Mouse (Mus musculus) lung, postnatal 36 days (tissue): ENCODE data around the gene Serpinb1c.
"Not testable (repeated sequence)": the region's sequence is repeated elsewhere in the genome, so short reads cannot be mapped to it uniquely, and the experiment has no call there.

Experiments used
- DNase-seq: peaks from one replicate; pipeline ENCODE4 v3.0.0; 2022; ENCODE audit warnings: mixed read lengths

Serpinb1c gene

DNA sequence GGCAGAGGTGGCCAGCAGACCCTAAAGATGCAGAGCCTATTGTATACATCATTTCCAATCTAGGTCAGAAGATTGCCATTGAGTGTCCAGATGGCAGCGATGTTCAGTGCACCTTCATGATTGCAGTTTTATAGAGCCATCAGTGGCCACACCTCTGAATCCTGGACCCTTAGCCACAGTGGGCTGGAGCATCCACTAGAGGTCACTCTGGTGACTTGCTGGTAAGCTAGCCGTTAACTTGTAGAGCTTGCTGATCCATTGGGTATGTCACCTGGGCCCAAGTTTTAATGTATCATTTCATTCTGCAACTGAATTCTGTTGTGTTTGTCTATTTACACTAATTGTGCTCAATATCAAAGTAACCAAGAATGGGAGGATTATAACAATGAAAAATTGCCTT lies 32.4 kb downstream of the Serpinb1c start:
- DNase-seq, result peak; percentile 32

DNA sequence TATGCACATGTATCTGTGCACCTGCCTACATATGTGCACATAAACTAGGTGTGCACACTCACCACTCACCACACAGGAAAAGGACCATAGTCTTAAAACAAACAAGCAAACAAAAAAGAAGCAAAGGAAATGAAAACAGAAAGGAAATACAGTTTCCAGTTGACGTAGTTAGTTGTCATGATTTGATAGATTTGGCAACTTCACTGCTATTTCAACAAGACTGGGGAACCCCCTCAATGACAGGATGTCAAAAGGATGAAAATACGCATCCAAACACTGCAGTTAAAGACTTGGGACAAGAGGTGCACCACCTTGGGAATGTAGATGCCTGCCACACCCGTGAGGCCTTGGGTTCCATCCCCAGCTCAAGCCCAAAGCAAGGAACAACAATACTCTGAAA lies 33.5 kb downstream of the Serpinb1c start:
- not testable (repeated sequence) for DNase-seq

DNA sequence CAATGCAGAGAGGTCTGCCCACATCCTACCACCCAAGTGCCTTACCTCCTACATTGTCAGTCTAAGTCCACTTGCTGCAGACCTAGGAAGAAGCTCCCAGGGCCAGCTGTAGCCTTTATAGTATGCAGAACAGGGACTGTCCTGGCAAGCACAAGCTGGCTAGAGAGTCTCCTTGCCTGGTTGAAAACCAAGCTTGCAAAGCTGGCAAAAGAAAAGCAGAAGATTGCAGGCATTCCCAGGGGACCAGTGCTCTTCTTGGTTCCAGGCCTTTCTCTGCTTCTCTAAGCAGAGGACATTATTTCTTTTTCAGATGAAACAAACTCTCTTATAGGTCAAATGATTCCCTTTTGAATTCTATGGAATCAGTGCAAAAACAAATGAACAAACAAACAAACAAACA lies 34.6 kb downstream of the Serpinb1c start:
- no peak for DNase-seq

DNA sequence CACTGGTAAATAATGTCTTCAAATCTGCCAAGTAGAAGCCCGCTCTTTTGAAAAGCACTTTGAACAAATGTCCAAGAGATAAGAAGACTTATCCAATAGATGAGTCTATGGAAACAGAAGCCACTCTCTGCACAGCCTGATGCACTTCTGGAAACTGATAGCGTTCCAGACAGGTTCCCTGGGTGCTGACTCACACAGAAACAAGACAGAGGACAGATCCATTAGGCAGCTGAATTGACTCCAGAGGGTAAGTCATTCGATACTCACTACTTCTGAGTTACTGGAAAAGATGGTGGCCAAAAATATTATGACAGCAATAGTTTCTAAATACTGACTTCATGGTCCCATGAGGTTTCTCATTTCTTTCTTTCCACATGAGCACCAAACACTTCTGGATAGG lies 37.2 kb downstream of the Serpinb1c start:
- DNase-seq, result no peak

DNA sequence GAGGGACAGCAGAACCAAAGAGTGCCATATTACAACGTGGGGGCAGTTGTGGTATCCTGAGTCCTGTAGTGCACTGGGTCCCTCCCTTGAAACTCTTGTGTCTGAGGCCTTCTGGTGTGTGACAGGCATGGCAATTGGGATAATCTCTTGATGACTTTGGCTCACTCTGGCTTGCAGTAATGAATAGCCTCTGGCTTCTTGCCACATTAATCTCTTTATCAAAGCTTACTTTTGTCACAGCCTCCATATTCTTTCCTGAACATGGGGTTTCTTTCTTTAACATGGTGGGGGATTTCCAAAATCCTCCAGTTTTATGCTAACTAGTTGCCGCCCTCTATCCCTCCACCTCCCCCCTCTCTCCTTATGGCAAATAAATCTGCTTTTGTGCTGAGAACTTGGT lies 44.9 kb downstream of the Serpinb1c start:
- no peak for DNase-seq

DNA sequence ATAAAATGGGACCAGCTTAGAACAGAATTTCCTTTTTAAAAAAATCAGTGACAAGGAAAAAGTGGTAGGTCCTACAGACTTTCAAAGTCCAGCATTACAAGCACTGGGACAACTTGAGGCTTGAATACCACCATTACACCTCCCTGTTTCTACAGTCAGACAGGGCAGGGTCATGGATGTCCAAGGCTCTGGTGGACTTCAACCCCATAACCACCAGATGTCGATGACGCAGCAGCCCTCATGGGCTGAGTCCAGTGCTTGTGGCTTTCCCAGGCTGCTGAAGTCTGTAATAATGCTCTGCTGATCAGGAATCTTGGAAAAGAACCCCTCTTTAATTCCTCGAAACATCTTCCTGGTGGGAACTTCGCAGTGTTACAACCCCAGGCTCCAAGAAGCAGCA lies 45.5 kb downstream of the Serpinb1c start:
- no peak for DNase-seq

DNA sequence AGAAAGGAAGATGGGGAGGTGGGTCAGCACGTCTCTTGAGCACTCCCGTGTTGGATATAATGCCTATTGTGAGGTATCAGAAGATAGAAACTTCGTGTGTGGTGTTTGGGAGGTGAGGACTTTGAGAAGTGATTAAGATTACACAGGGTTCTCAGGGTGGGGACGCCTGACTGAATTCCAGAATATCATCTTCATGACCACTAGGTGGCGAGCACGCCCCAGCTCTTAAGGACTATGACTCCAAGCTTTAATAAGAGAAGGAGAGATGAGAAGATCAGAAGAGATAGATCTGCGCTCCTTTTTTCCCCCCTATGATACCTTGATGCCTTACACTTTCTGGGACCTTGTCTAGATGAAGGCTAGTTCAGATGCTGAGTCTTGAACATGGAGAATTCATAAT lies 46.0 kb downstream of the Serpinb1c start:
- DNase-seq, result peak; percentile 75

DNA sequence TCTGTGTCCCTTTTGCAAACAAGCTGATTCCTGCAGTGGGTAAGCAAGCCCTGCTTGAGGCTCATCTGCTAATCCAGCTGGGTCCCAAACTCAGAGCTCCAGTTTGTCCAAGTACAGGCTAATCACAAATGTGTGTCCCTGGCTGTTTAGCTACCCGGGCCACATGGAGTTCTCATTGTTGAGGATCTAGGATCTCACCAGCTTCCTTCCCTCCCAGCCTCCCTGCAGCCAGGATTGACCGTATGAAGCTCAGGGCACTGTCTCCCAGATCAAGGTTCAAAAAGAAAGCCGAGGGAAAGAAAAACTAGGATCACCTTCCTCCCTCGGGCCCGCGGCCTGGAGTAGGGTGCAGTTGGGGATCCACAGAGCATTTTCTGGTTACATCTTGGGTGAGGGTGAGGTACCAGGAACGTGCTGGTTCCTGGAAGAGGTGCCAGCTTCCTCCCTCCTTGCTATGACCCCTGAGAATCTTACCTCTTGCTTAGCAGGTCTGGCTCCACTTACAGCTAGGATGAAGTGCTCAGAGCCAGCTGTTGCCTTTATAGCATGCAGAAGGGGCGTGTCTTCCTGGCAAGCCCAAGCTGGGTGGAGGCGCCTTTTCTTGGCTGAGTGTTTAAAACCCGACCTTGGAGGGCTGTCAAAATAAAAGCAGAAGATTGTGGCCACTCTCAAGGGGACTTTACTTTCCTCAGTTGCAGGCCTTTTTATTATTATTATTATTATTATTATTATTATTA lies 47.2 kb downstream of the Serpinb1c start, which contains the start of gene Serpinb1a:
TSS of gene Serpinb1a (minus strand) at position 518 of the 737 bp plus-strand sequence.
- peak; percentile 91 for DNase-seq

DNA sequence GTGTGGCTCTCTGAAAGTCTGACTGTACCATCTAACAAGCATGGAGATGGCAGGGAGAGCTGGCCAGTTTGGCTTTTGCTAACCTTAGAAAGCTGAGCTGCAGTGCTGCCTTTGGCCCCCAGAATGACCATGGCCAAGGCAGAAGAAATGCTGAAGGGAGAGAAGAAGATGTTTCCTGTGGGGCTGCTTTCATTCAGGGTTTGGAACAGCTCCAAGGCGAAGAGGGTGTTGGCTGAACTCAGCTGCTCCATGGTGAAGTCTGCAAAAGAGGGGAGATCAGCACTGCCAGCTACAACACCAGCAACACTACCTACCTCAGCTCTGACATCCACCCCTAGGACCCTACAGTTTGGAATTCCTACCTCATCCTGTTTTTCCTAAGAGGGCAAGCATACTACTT lies 47.9 kb downstream of the Serpinb1c start:
- no peak for DNase-seq

DNA sequence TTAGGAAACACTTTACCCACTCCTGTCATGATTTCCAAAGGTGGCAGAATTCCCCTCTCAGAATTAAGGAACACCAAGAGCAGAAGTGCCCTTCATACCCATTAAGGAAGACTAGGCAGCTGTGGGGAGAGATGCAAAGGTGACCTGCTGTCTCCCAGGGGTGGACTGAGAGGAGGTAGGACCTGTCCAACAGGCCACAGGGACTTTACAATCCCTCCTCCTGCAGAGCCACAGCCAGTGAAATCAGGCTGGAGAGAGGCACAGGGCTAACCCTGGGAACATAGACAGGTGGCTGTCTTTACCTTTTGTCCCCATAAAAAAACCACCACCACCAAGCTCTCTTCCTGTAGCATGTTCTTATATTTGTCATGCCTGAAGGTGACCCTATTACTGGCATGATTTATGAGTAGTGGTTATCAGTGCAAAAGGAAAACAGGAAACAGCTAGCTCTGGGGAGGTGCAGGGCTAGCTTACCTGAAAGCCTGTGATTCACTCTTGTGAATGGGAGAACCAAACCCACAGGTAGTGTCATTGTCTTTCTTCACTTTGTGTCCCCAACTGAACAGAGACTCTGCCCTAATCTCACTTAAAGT lies 48.4 kb downstream of the Serpinb1c start:
- no peak for DNase-seq

DNA sequence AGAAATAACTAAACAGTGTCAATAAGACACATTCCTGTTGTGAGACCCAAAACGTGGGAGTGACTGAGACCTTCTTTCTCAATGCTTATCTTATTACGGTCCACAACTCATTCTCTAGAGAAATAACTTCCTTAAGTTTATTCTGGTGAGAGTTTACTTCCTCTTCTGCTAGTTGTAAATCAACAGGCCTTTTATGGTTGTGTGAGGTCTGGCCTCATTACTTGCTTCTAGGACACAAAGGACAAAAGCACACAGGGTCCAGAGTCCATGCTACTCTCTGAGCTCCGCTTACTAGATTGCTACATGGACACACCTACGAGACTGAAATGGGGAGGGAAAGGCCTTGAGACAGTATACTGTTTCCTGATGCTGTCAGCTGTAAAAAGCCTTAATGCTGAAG lies 48.9 kb downstream of the Serpinb1c start:
- peak; percentile 30 for DNase-seq

DNA sequence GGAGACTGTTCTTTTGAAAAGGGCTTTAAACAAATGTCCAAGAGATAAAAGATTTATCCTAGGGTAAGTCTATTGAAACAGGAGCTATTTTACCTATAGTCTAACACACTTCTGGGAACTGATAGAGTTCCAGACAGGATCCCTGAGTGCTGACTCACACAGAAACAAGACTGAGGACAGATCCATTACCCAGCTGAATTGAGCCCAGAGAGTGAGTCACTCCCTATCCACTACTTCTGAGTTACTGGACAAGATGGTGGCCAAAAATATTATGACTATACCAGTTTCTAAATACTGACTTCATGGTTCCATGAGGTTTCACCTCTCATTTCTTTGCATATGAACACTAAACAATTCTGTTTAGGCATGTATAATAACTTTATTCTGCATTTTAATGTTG lies 51.8 kb downstream of the Serpinb1c start:
- DNase-seq, result no peak

DNA sequence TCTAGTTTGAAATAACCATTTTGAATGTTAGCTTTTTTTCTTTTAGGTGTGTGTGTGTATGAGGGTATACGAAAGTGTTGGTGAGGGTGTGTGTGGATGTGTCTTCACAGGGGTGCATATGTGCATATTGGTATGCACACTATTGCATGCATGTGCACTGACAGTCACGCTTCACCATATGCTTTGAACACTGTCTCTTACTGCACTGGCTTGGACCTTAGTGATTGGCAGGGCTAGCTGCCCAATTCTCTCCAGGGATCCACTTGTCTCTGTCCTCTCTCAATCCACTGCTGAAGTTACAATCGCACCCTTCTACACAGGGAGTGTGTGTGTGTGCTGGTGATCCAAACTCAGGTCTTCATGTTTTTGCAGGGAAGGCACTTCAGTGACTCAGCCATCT lies 56.7 kb downstream of the Serpinb1c start:
- DNase-seq, result no peak

DNA sequence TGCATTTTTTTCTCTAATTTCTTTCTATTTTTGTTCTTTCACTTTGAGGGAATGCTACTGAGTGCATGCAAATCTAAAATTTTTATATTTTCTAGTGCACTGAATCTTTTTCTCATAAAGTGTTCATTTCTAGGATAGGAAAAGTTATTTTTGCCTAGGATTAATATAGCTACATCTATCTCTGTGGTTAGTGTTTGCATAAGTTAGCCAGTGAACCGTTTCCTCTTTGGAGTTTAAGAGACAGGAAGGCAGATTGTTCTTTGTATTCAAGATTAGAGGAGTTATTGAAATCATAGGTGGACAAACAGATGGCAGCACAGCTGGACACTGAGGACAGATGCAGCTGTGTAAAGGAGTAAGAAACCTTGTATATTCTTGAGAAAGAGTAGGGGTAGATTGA lies 58.7 kb downstream of the Serpinb1c start:
- no peak for DNase-seq

DNA sequence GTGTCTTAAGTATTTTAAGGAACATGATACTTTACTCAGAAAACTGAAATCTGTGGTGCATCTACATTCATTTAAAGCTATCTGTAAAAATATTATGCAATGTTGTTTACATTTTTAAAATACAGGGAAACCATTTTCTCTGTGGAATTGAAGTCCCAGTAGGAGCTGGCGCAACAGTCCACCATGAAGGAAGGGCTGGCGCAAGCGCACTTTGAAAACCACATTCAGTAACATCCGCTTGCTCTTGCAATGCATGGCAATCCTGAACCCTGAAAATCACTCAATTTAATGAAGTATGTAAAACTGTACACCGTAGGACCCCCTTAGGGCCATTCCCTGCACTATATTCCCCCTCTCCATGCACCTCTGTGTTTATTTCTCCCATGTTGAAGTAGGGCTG lies 63.5 kb downstream of the Serpinb1c start:
- peak; percentile 36 for DNase-seq

DNA sequence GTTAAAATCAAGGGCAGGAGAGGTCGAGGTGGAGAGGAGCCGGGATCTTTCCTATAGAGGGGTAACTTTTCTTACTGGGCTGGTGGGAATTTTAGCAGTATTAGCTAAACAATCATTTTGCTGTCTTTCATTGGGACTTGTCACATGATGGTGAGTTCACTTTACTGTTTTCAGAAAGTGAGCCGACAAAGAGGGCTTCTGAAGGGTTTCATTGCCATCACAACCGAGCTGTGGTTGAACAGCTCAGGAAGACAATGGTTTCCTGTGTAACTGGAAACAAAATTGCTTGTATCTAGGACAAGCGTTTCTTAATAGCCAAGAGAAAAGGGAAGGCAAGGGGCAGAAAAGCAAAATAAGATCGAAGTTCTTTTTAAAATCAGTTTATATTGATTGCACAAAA lies 64.8 kb downstream of the Serpinb1c start:
- peak; percentile 30 for DNase-seq

DNA sequence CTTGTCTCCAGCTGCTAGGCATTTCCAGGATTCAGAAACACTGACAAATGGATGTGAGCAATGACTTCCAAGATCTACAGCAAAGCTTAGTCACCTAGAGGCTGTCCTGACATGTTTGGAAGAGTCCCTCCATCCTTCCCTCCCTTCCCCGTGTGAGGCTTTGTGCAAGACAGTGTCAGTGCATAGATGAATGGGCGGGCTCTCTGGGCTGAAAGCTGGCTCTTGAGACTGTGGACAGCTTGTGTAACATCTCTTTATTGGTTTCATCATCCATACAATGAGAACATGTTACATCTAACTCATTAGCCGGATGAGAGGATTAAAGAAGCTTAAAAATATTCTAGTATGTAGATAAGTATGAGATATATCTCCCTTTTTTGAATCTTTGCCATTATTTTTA lies 65.2 kb downstream of the Serpinb1c start:
- DNase-seq, result peak; percentile 56

DNA sequence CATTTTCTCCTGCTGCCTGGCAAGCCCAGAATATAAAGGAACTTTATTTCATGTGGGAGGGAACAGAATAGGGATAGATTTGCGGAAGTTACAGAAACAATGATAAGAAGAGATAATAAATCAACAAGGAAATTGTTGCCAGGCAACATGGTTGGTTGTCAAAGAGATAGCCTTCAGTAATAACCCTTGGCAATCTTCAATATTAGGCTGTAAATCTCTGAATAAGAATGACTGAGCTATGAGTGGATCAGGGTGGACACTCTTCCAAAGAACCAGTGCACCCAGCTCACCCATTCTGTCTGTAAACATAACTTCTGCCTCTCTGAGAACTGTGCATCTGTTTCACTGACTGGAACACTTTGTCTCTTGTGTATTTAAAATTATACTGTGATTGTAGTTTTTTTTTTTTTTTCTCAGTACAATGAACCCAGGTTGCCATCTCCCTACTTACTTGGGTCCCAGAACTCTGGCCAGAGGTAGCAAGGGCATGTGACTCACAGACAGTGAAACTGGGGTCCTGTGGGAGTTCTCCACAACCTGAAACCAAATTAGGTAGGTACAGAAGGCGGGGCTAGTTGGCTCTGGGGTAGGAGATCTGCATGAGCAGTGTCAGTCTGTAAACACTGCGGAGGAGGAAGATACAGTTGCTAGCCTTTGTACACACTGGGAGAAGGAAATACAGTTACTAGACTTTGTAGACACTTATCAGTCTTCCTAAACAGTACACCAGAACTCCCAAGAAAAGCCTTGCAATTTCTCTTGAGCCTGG lies 66.3 kb downstream of the Serpinb1c start:
- DNase-seq, result peak; percentile 63
